Mouse (Mus musculus) midbrain, embryonic 10.5 days (tissue): ENCODE measurements around the gene Zfp764. TPM values are rescaled to one million over a fixed set of nuclear protein-coding genes. Genes with fewer than 3 reads are reported as not detected.

Experiments
- DNase-seq: peaks from one replicate; pipeline ENCODE4 v3.0.0-alpha.2; 2017; ENCODE audit warnings: low spot score
- H3K27ac ChIP-seq: fragments of 300-500 bp; sonication (generic); replicated peaks from 2 replicates; pipeline ENCODE4 v1.5.1; 2016; ENCODE audit warnings: mild to moderate bottlenecking
- H3K27me3 ChIP-seq: fragments of 300-500 bp; sonication (generic); 2 replicates; pipeline ENCODE4 v1.6.1; 2016; ENCODE audit warnings: low read depth, mild to moderate bottlenecking; ENCODE audit not compliant: poor library complexity, severe bottlenecking
- H3K36me3 ChIP-seq: fragments of 300-500 bp; sonication (generic); 2 replicates; pipeline ENCODE4 v1.6.1; 2016; ENCODE audit warnings: mild to moderate bottlenecking, moderate library complexity
- H3K4me1 ChIP-seq: fragments of 300-500 bp; sonication (generic); 2 replicates; pipeline ENCODE4 v1.6.1; 2016
- H3K4me3 ChIP-seq: fragments of 300-500 bp; sonication (generic); 2 replicates; pipeline ENCODE4 v1.5.1; 2016; ENCODE audit warnings: mild to moderate bottlenecking, moderate library complexity
- H3K9me3 ChIP-seq: fragments of 300-500 bp; sonication (generic); replicated peaks from 2 replicates; pipeline ENCODE4 v1.6.1; 2016; ENCODE audit warnings: mild to moderate bottlenecking
- WGBS: fragments of 180-500 bp; shearing (Covaris S2); methylation state at CpG from one replicate; pipeline ENCODE4 v1.1.7; 2016; 5-methylcytosine and 5-hydroxymethylcytosine counted together
- polyA plus RNA-seq: library from polyadenylated mRNA; unstranded; fragments of >200 nt; fragmentation: Nextera tagmentation; extraction: Ambion mirVana; gene quantifications from 2 replicates; pipeline ENCODE4 v1.2.1, GENCODE M21; 2016

Zfp764 gene
- polyA plus RNA-seq, 1 experiment from 2014 or later = 6.9 TPM

DNA sequence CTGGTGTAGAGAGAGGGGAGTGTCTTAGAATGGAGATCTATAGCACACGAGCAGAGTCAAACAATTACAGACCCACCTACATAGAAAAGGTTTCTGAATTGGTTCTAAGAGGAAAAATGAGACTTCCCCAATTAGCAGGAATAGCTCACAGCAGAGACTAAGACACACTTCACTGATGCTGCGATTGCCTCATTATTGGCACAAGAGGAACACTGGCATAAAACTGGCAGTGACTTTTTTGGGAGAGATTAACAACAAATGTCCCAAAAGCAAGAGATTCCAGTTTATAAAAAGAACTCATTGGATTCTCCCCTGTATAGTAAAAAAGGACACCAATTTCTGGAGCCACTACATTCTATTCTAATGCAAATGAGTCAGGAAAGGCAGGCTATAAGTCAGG, 48.8 kb downstream of the Zfp764 start:
- WGBS = 65% methylated on average over 2 of the region's 2 CpGs
- Histone ChIP-seq H3K4me3 (no peak overlapping the region), H3K27ac (no peak overlapping the region), H3K9me3 (no peaks in the 10 kb centered on the region; the same call in 1 of the 2 replicates), H3K36me3 (no peaks in the 10 kb centered on the region), H3K4me1 (no peaks in the 10 kb centered on the region), H3K27me3 (peaks cover 15% of the 10 kb centered on the region)
- no peak for DNase-seq

DNA sequence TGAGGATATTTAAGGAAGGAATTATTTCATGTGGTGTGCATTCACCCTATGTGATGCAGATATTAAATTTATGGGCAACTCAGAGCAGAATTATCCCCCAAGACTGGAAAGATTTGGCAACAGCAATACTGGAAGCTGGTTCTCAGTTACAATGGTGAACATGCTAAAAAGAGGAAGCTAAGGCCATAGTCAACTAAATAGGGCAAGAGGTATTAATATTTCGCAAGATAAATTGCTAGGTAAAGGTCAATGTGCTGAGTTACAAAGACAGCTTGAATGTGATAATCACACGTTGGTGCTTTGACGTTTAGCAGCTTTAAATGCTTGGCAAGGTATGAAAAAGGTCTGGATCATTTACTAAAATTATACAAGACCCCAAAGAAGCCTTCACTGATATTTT, 50.8 kb downstream of the Zfp764 start:
- Histone ChIP-seq H3K36me3 (no peaks in the 10 kb centered on the region), H3K4me3 (no peak overlapping the region), H3K4me1 (no peaks in the 10 kb centered on the region), H3K27me3 (no peaks in the 10 kb centered on the region), H3K27ac (no peak overlapping the region), H3K9me3 (no peaks in the 10 kb centered on the region; the same call in 1 of the 2 replicates)
- WGBS = 69% methylated on average over 3 of the region's 3 CpGs
- DNase-seq = no peak

Other genes starting within 250 kb of the Zfp764 start
- 94.3 and 109 TPM in 2 replicates for gene Cd2bp2, start 210.8 kb downstream of the Zfp764 start, polyA plus RNA-seq
- 22.7 and 29.4 TPM in 2 replicates for gene Tbc1d10b, start 198.4 kb downstream of the Zfp764 start, polyA plus RNA-seq
- 12.6 and 16.5 TPM in 2 replicates for gene Mylpf, start 197.9 kb downstream of the Zfp764 start, polyA plus RNA-seq
- 75.4 and 78.6 TPM in 2 replicates for gene Zfp553, start 173.8 kb downstream of the Zfp764 start, polyA plus RNA-seq
- 31.8 and 32.7 TPM in 2 replicates for gene Sept1, start 173.7 kb downstream of the Zfp764 start, polyA plus RNA-seq
- 59.4 TPM in 2 replicates for gene Zfp771, start 162.5 kb downstream of the Zfp764 start, polyA plus RNA-seq
- 289 and 345 TPM in 2 replicates for gene Dctpp1, start 146.1 kb downstream of the Zfp764 start, polyA plus RNA-seq
- gene Sephs2, start 132.8 kb downstream of the Zfp764 start, polyA plus RNA-seq = 71.2 and 76.9 TPM in 2 replicates
- gene Itgal, start 110.6 kb downstream of the Zfp764 start, polyA plus RNA-seq = 0.72 and 0.77 TPM in 2 replicates
- gene Zfp768, start 61.2 kb downstream of the Zfp764 start, polyA plus RNA-seq = 19.7 and 20.6 TPM in 2 replicates
- 8.6 and 9.1 TPM in 2 replicates for gene Zfp747, start 30.8 kb downstream of the Zfp764 start, polyA plus RNA-seq
- gene 9130019O22Rik, start 19.7 kb downstream of the Zfp764 start, polyA plus RNA-seq = 5.8 and 6.4 TPM in 2 replicates
- gene E430018J23Rik, start 13.2 kb downstream of the Zfp764 start, polyA plus RNA-seq = 5.4 and 6.3 TPM in 2 replicates
- gene Zfp688, start 15.2 kb upstream of the Zfp764 start, polyA plus RNA-seq = 34.4 and 35.2 TPM in 2 replicates
- 13.9 and 16.4 TPM in 2 replicates for gene Zfp689, start 42.3 kb upstream of the Zfp764 start, polyA plus RNA-seq
- 56.0 and 59.6 TPM in 2 replicates for gene Prr14, start 52.8 kb upstream of the Zfp764 start, polyA plus RNA-seq
- 8.6 and 9.6 TPM in 2 replicates for gene Fbrs, start 72.4 kb upstream of the Zfp764 start, polyA plus RNA-seq
- gene Srcap, start 105.2 kb upstream of the Zfp764 start, polyA plus RNA-seq = 52.6 and 56.1 TPM in 2 replicates
- gene Gm42715, start 112.8 kb upstream of the Zfp764 start, polyA plus RNA-seq = 14.3 and 18.8 TPM in 2 replicates
- gene Tmem265, start 154.6 kb upstream of the Zfp764 start, polyA plus RNA-seq = 7.2 and 8.2 TPM in 2 replicates
- gene Phkg2, start 166.5 kb upstream of the Zfp764 start, polyA plus RNA-seq = 46.9 and 48.3 TPM in 2 replicates
- 14.4 and 16.9 TPM in 2 replicates for gene Ccdc189, start 181.8 kb upstream of the Zfp764 start, polyA plus RNA-seq
- 56.7 and 59.6 TPM in 2 replicates for gene Rnf40, start 181.9 kb upstream of the Zfp764 start, polyA plus RNA-seq
- gene Zfp629, start 209.0 kb upstream of the Zfp764 start, polyA plus RNA-seq = 32.2 and 37.1 TPM in 2 replicates